In the genomic region with DNA sequence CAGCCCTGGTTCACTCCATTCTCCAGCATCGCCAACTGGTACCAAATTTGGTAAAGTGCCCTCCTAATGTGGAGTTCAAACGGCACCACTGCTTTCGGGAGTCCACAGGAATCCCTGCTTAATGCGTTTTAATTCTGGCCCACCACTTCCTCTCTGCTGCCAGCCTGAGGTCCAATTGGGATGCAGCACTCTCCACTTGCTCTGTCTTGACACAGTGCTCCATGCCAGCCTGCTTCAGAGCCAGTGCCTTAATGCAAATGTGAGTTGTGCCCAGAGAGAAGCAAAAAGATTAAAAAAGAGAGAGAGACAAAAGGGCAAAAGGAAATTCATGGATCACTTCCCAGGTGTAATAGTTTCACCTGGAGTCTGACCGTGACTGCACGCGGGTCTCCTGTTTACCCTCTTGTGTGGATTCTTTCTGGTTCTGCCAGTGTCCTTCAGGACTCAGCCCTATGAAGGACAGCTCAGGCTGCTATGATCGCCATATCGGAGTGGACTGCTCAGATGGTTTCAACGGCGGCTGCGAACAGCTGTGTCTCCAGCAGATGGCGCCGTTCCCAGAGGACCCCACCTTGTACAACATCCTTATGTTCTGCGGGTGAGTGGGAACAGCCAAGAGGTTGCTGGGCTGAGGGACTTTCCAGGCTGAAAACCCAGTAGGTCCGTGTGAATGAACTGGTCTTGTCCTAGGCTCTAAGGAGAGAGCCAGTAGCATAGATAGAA, we compare ENCODE assay signal across 9 mouse cellular contexts.
DNase-seq lines count a peak whose midpoint lies in the region; ATAC-seq and TF ChIP-seq lines count a peak whose summit lies in the region.
"Had no signal": no experiment of that assay in that cellular context is flagged by ENCODE, and none has a peak within 500 bp of the region (broad histone marks: within the 10 kb centered on the region; RNA-seq: fewer than 3 reads in every experiment).

No protein-coding gene starts in this region.

- no peak for DNase-seq in MEL (ENCODE audit: low read depth, low spot score)
- peak; percentile 80 for DNase-seq in forebrain, embryonic 11.5 days (ENCODE audit: low spot score)
- DNase-seq in heart, postnatal 36 days = peak; percentile 14 to 42
- DNase-seq in layer of hippocampus, adult 8-10 months (ENCODE audit: low spot score in 2 of 2) = peak; percentile 25 to 39
- peak; percentile 26 for DNase-seq in lung, postnatal 36 days
- peak; percentile 51 to 55 for DNase-seq in right cerebral cortex, adult 2 months (ENCODE audit: low spot score in 2 of 2)
- DNase-seq in spleen, postnatal 14 days (ENCODE audit: low spot score in 2 of 2) = no peak

- H3K9me3 ChIP-seq in MEL (replicated peaks; ENCODE audit: insufficient read depth, low read length) = no peaks in the 10 kb centered on the region
- no peaks in the 10 kb centered on the region for H3K9me3 ChIP-seq in forebrain, embryonic 11.5 days (ENCODE audit: control insufficient read depth, low read length)
- H3K9me3 ChIP-seq: embryonic facial prominence, embryonic 13.5 days had no signal

- peak; percentile 9 to 34 (median 11); a peak in 2 of 6 replicates for TF ChIP-seq CTCF in MEL (IDR thresholded peaks at IDR 0.05 in 2 of 3, conservative IDR thresholded peaks at IDR 0.05 in 1 of 3; ENCODE audit: control insufficient read depth in 1 of 3, insufficient read depth in 1 of 3, low read depth in 2 of 3, low read length in 3 of 3, poor library complexity in 1 of 3, severe bottlenecking in 1 of 3)
- peak; percentile 25; the same call in 1 of the 2 replicates for TF ChIP-seq CTCF in bone marrow, adult 2 months (IDR thresholded peaks at IDR 0.05; ENCODE audit: control insufficient read depth, insufficient read depth, low read length)

- no peak overlapping the region for H3K9ac ChIP-seq in MEL (ENCODE audit: control insufficient read depth, low read depth, low read length, poor library complexity, severe bottlenecking)
- H3K9ac ChIP-seq in forebrain, embryonic 11.5 days (ENCODE audit: low read length) = no peak overlapping the region
- H3K9ac ChIP-seq: embryonic facial prominence, embryonic 13.5 days had no signal

- TF ChIP-seq RAD21 in MEL (IDR thresholded peaks at IDR 0.05; ENCODE audit: low read depth, low read length) = no peak

- ATAC-seq in forebrain, embryonic 11.5 days (replicated peaks; ENCODE audit: low FRiP score) = peak; percentile 58; the same call in 1 of the 2 replicates

- H3K79me2 ChIP-seq in MEL (ENCODE audit: control insufficient read depth, insufficient read depth, low read length, poor library complexity) = no peaks in the 10 kb centered on the region

- intact Hi-C loops in heart, postnatal 36 days (cut with DNase I) = loop anchor here (1.0 kb wide), 1 partner anchor 57 kb away; no protein-coding TSS in a partner anchor

- no peak for TF ChIP-seq EP300 in MEL (IDR thresholded peaks at IDR 0.05; ENCODE audit: low read depth in 1 of 2, low read length in 2 of 2)

- no peaks in the 10 kb centered on the region for H3K36me3 ChIP-seq in MEL (ENCODE audit: control insufficient read depth in 1 of 2, insufficient read depth in 2 of 2, low read length in 2 of 2)
- no peaks in the 10 kb centered on the region for H3K36me3 ChIP-seq in forebrain, embryonic 11.5 days (ENCODE audit: control insufficient read depth, insufficient read depth, low read length)
- H3K36me3 ChIP-seq: embryonic facial prominence, embryonic 13.5 days had no signal

- no peak overlapping the region for H3K4me3 ChIP-seq in MEL (ENCODE audit: control insufficient read depth in 1 of 2, insufficient read depth in 1 of 2, low read depth in 2 of 2, low read length in 2 of 2)
- no peak overlapping the region for H3K4me3 ChIP-seq in bone marrow, adult 2 months (replicated peaks; ENCODE audit: control insufficient read depth, low read depth, low read length)
- no peak overlapping the region for H3K4me3 ChIP-seq in forebrain, embryonic 11.5 days (ENCODE audit: low read depth, low read length)
- H3K4me3 ChIP-seq: embryonic facial prominence, embryonic 13.5 days had no signal

- no peak overlapping the region for H3K27ac ChIP-seq in MEL (ENCODE audit: control insufficient read depth, low read depth, low read length)
- no peak overlapping the region for H3K27ac ChIP-seq in bone marrow, adult 2 months (ENCODE audit: control insufficient read depth, insufficient read depth, low read depth, low read length, poor library complexity)
- H3K27ac ChIP-seq in forebrain, embryonic 11.5 days (ENCODE audit: low read depth, low read length) = no peak overlapping the region
- H3K27ac ChIP-seq: embryonic facial prominence, embryonic 13.5 days had no signal

- H3K27me3 ChIP-seq in MEL (ENCODE audit: control insufficient read depth in 1 of 2, insufficient read depth in 2 of 2, low read length in 2 of 2) = no peaks in the 10 kb centered on the region
- no peaks in the 10 kb centered on the region for H3K27me3 ChIP-seq in forebrain, embryonic 11.5 days (ENCODE audit: control insufficient read depth, insufficient read depth, low read length)
- H3K27me3 ChIP-seq: embryonic facial prominence, embryonic 13.5 days had no signal

- H3K4me1 ChIP-seq in MEL (ENCODE audit: control insufficient read depth in 1 of 2, insufficient read depth in 2 of 2, low read length in 2 of 2) = no peaks in the 10 kb centered on the region
- H3K4me1 ChIP-seq in bone marrow, adult 2 months (ENCODE audit: control insufficient read depth, insufficient read depth, low read length) = no peaks in the 10 kb centered on the region
- H3K4me1 ChIP-seq in forebrain, embryonic 11.5 days (replicated peaks; ENCODE audit: control insufficient read depth, insufficient read depth, low read length) = no peaks in the 10 kb centered on the region
- H3K4me1 ChIP-seq: embryonic facial prominence, embryonic 13.5 days had no signal

- H3K4me2 ChIP-seq in forebrain, embryonic 11.5 days (ENCODE audit: low read depth, low read length, severe bottlenecking) = no peak overlapping the region
- H3K4me2 ChIP-seq: embryonic facial prominence, embryonic 13.5 days had no signal

- WGBS in bone marrow, adult 2 months = 31% methylated on average over 16 of the region's 16 CpGs
- 40% methylated on average over 16 of the region's 16 CpGs for WGBS in forebrain, embryonic 11.5 days

- no peak for TF ChIP-seq POLR2A in MEL (IDR thresholded peaks at IDR 0.05; ENCODE audit: control insufficient read depth in 1 of 2, insufficient read depth in 1 of 2, low read depth in 1 of 2, low read length in 2 of 2, poor library complexity in 1 of 2)
- no peak for TF ChIP-seq POLR2A in bone marrow, adult 2 months (IDR thresholded peaks at IDR 0.05; ENCODE audit: borderline replicate concordance, control insufficient read depth, low read depth, low read length)

TF ChIP-seq in MEL, 35 proteins besides CTCF, POLR2A, EP300 and RAD21:
- no peak for TF ChIP-seq SMC3 (IDR thresholded peaks at IDR 0.05; ENCODE audit: low read depth, low read length)
- TF ChIP-seq NELFE (IDR thresholded peaks at IDR 0.05; ENCODE audit: low read depth, low read length) = no peak
- no peak for TF ChIP-seq TAL1 (IDR thresholded peaks at IDR 0.05; ENCODE audit: low read length)
- TF ChIP-seq MXI1 (IDR thresholded peaks at IDR 0.05; ENCODE audit: low read depth, low read length) = no peak

Comparison
In these comparisons a context has a peak if more than half of its experiments do, and no peak if none do; other contexts are left out.
1. DNase-seq: peak in forebrain, embryonic 11.5 days (single experiment), heart, postnatal 36 days (2 of 2), layer of hippocampus, adult 8-10 months (2 of 2), lung, postnatal 36 days (single experiment) and right cerebral cortex, adult 2 months (2 of 2); none in MEL (single experiment) and spleen, postnatal 14 days (0 of 2).